Mouse (Mus musculus) heart, postnatal 25 days (tissue): ENCODE data around the gene Prkcsh. TPM values are rescaled to one million over a fixed set of nuclear protein-coding genes. Genes with fewer than 3 reads are reported as not detected.

ENCODE experiments used
- total RNA-seq, 2 experiments: library from RNA; stranded (reverse); gene quantifications; 2 replicates each; pipeline ENCODE4 v1.2.3; 2021

The Prkcsh gene
- total RNA-seq, 2 experiments from 2014 or later, result 63.0 to 71.8 TPM

Other genes with a start within 250 kb of the Prkcsh start
- gene Spc24, start 242.5 kb upstream of the Prkcsh start, total RNA-seq, result 1 to 10 TPM; 3.2 to 4.0 TPM
- gene Kank2, start 204.1 kb upstream of the Prkcsh start, total RNA-seq, result 10 to 100 TPM; 52.5 to 58.0 TPM
- gene Angptl8, start 167.3 kb upstream of the Prkcsh start, total RNA-seq, result not detected
- 10 to 100 TPM; 34.9 to 36.9 TPM for gene Dock6, start 150.2 kb upstream of the Prkcsh start, total RNA-seq
- gene Rab3d, start 84.6 kb upstream of the Prkcsh start, total RNA-seq, result 10 to 100 TPM in 1 of 2 experiments, 1 to 10 TPM in 1; 9.2 to 12.1 TPM
- gene Ccdc159, start 75.3 kb upstream of the Prkcsh start, total RNA-seq, result 1 to 10 TPM; 1.8 to 2.8 TPM
- 10 to 100 TPM; 39.4 to 46.2 TPM for gene Tmem205, start 75.2 kb upstream of the Prkcsh start, total RNA-seq
- 1 to 10 TPM; 1.5 to 2.0 TPM for gene Plppr2, start 65.8 kb upstream of the Prkcsh start, total RNA-seq
- gene Swsap1, start 47.1 kb upstream of the Prkcsh start, total RNA-seq, result 1 to 10 TPM; 5.8 to 7.4 TPM
- gene Epor, start 39.3 kb upstream of the Prkcsh start, total RNA-seq, result 1 to 10 TPM in 1 of 2 experiments, under 1 TPM in 1; 0.83 to 1.6 TPM
- gene Rgl3, start 13.4 kb upstream of the Prkcsh start, total RNA-seq, result 1 to 10 TPM; 2.0 to 3.2 TPM
- not detected for gene Ccdc151, start 172 bp upstream of the Prkcsh start, total RNA-seq
- gene Elavl3, start 49.2 kb downstream of the Prkcsh start, total RNA-seq, result under 1 TPM; 0.21 to 0.50 TPM
- gene Gm49318, start 68.5 kb downstream of the Prkcsh start, total RNA-seq, result not detected
- gene Zfp653, start 68.6 kb downstream of the Prkcsh start, total RNA-seq, result 1 to 10 TPM; 4.0 to 4.3 TPM
- gene Ecsit, start 82.6 kb downstream of the Prkcsh start, total RNA-seq, result 100 to 1,000 TPM; 103 TPM
- gene Cnn1, start 96.4 kb downstream of the Prkcsh start, total RNA-seq, result 10 to 100 TPM in 1 of 2 experiments, 1 to 10 TPM in 1; 7.6 to 10.4 TPM
- gene Elof1, start 114.4 kb downstream of the Prkcsh start, total RNA-seq, result 10 to 100 TPM; 36.8 to 39.8 TPM
- gene Acp5, start 132.9 kb downstream of the Prkcsh start, total RNA-seq, result 1 to 10 TPM; 1.6 to 3.5 TPM
- gene Pigyl, start 154.0 kb downstream of the Prkcsh start, total RNA-seq, result 10 to 100 TPM; 50.3 to 52.6 TPM
- gene Zfp872, start 185.3 kb downstream of the Prkcsh start, total RNA-seq, result under 1 TPM; 0.16 to 0.31 TPM
- gene Zfp809, start 222.9 kb downstream of the Prkcsh start, total RNA-seq, result 10 to 100 TPM; 29.4 to 30.7 TPM